Mouse (Mus musculus): ENCODE data around the gene Lats1. TPM values are rescaled to one million over a fixed set of nuclear protein-coding genes. Genes with fewer than 3 reads are reported as not detected.
"Not testable (repeated sequence)": the region's sequence is repeated elsewhere in the genome, so short reads cannot be mapped to it uniquely, and the experiment has no call there.

Lats1 gene
- polyA plus RNA-seq, 1 experiment from 2014 or later, result 15.8 TPM

GRCm38 (mm10) chr10:7745528-7745927, 64.5 kb downstream of the Lats1 start:
- H3K27ac ChIP-seq (ENCODE audit: low read depth); H3K9ac ChIP-seq (ENCODE audit: low read length); H3K4me1 ChIP-seq (replicated peaks; ENCODE audit: control insufficient read depth, insufficient read depth, low read length); H3K4me2 ChIP-seq (ENCODE audit: low read length); H3K9me3 ChIP-seq (ENCODE audit: control insufficient read depth, low read length); H3K27me3 ChIP-seq (replicated peaks; ENCODE audit: control insufficient read depth, insufficient read depth, low read length); DNase-seq (ENCODE audit: low spot score); H3K4me3 ChIP-seq (ENCODE audit: low read depth, low read length); ATAC-seq (replicated peaks; ENCODE audit: low FRiP score, low TSS enrichment, low read depth): not testable (repeated sequence)
- 97% methylated on average over 5 of the region's 6 CpGs for WGBS
- H3K36me3 ChIP-seq (ENCODE audit: control insufficient read depth, insufficient read depth, low read length), result peaks cover 70% of the 10 kb centered on the region

- Histone ChIP-seq H3K4me3 (ENCODE audit: low read depth, low read length) (no peak overlapping the region), H3K9me3 (ENCODE audit: control insufficient read depth, low read length) (no peaks in the 10 kb centered on the region), H3K4me1 (replicated peaks; ENCODE audit: control insufficient read depth, insufficient read depth, low read length) (no peaks in the 10 kb centered on the region), H3K9ac (ENCODE audit: low read length) (no peak overlapping the region), H3K27me3 (replicated peaks; ENCODE audit: control insufficient read depth, insufficient read depth, low read length) (no peaks in the 10 kb centered on the region), H3K27ac (ENCODE audit: low read depth) (no peak overlapping the region), H3K36me3 (ENCODE audit: control insufficient read depth, insufficient read depth, low read length) (peaks cover 69% of the 10 kb centered on the region), H3K4me2 (ENCODE audit: low read length) (no peak overlapping the region)
- WGBS, result 87% methylated on average over 6 of the region's 6 CpGs
- no peak for ATAC-seq (replicated peaks; ENCODE audit: low FRiP score, low TSS enrichment, low read depth)
- no peak for DNase-seq (ENCODE audit: low spot score)
Observed at GRCm38 (mm10) chr10:7748752-7749151, 67.7 kb downstream of the Lats1 start.

- Histone ChIP-seq H3K9me3 (ENCODE audit: control insufficient read depth, low read length) (no peaks in the 10 kb centered on the region), H3K36me3 (ENCODE audit: control insufficient read depth, insufficient read depth, low read length) (peaks cover 80% of the 10 kb centered on the region), H3K27ac (ENCODE audit: low read depth) (no peak overlapping the region), H3K9ac (ENCODE audit: low read length) (no peak overlapping the region), H3K27me3 (replicated peaks; ENCODE audit: control insufficient read depth, insufficient read depth, low read length) (no peaks in the 10 kb centered on the region), H3K4me3 (ENCODE audit: low read depth, low read length) (no peak overlapping the region), H3K4me2 (ENCODE audit: low read length) (no peak overlapping the region), H3K4me1 (replicated peaks; ENCODE audit: control insufficient read depth, insufficient read depth, low read length) (no peaks in the 10 kb centered on the region)
- no peak for DNase-seq (ENCODE audit: low spot score)
- no peak for ATAC-seq (replicated peaks; ENCODE audit: low FRiP score, low TSS enrichment, low read depth)
- WGBS, result 98% methylated on average over 2 of the region's 2 CpGs
Observed at GRCm38 (mm10) chr10:7757544-7757943, 76.5 kb downstream of the Lats1 start.

Other genes with a start within 250 kb of the Lats1 start
- 3.8 and 4.7 TPM in 2 replicates for gene Ulbp1, start 207.6 kb upstream of the Lats1 start, polyA plus RNA-seq (2014; fragmentation: Nextera tagmentation; extraction: Ambion mirVana)
- 6.1 and 7.3 TPM in 2 replicates for gene Lrp11, start 91.4 kb upstream of the Lats1 start, polyA plus RNA-seq (2014; fragmentation: Nextera tagmentation; extraction: Ambion mirVana)
- 58.4 and 60.3 TPM in 2 replicates for gene Nup43, start 13.7 kb upstream of the Lats1 start, polyA plus RNA-seq (2014; fragmentation: Nextera tagmentation; extraction: Ambion mirVana)
- 110 and 115 TPM in 2 replicates for gene Pcmt1, start 78 bp upstream of the Lats1 start, polyA plus RNA-seq (2014; fragmentation: Nextera tagmentation; extraction: Ambion mirVana)
- 59.5 and 65.3 TPM in 2 replicates for gene Katna1, start 44.8 kb downstream of the Lats1 start, polyA plus RNA-seq (2014; fragmentation: Nextera tagmentation; extraction: Ambion mirVana)
- 65.8 and 69.5 TPM in 2 replicates for gene Ginm1, start 111.6 kb downstream of the Lats1 start, polyA plus RNA-seq (2014; fragmentation: Nextera tagmentation; extraction: Ambion mirVana)
- gene Ppil4, start 111.7 kb downstream of the Lats1 start, polyA plus RNA-seq (2014; fragmentation: Nextera tagmentation; extraction: Ambion mirVana), result 34.7 and 39.7 TPM in 2 replicates
- gene Zc3h12d, start 151.3 kb downstream of the Lats1 start, polyA plus RNA-seq (2014; fragmentation: Nextera tagmentation; extraction: Ambion mirVana), result 0.13 and 0.23 TPM in 2 replicates